Mouse (Mus musculus) cerebellum, adult 2 months (tissue): Measurements from ENCODE around the gene Smarca5.

Source experiments
- CTCF ChIP-seq: fragments of 200-500 bp; IDR thresholded peaks from 2 replicates; pipeline ENCODE4 v1.5.1; 2011; ENCODE audit warnings: low read depth, mild to moderate bottlenecking, control low read depth, low read length, moderate library complexity, borderline replicate concordance; ENCODE audit not compliant: insufficient read depth
- POLR2A ChIP-seq: fragments of 200-500 bp; IDR thresholded peaks from 2 replicates; pipeline ENCODE4 v1.6.1; 2011; ENCODE audit warnings: low read length, control low read depth, borderline replicate concordance; ENCODE audit not compliant: insufficient read depth

- TF ChIP-seq CTCF, result no peak
- TF ChIP-seq POLR2A, result no peak
These were observed 24.8 kb downstream of the Smarca5 start for GRCm38 (mm10) chr8:80714461-80714860.
